9 mouse cellular contexts compared by ENCODE assay signal in genomic region chrX:6779006-6779405, GRCm38 (mm10). TPM values are rescaled to one million over a fixed set of nuclear protein-coding genes. Genes with fewer than 3 reads are reported as not detected.
DNase-seq lines count a peak whose midpoint lies in the region; ATAC-seq and TF ChIP-seq lines count a peak whose summit lies in the region.
"Not testable (repeated sequence)": the region's sequence is repeated elsewhere in the genome, so short reads cannot be mapped to it uniquely, and the experiment has no call there.
"Had no signal": no experiment of that assay in that cellular context is flagged by ENCODE, and none has a peak within 500 bp of the region (broad histone marks: within the 10 kb centered on the region; RNA-seq: fewer than 3 reads in every experiment).

TSS of gene Dgkk (plus strand) at chrX:6779306.

- 28% methylated on average over 25 of the region's 30 CpGs for WGBS in embryonic facial prominence, embryonic 13.5 days
- 25% methylated on average over 20 of the region's 30 CpGs for WGBS in hindbrain, embryonic 12.5 days
- 19% methylated on average over 18 of the region's 30 CpGs for WGBS in kidney, embryonic 15.5 days
- 32% methylated on average over 18 of the region's 30 CpGs for WGBS in liver, embryonic 11.5 days
- 15% methylated on average over 18 of the region's 30 CpGs for WGBS in neural tube, embryonic 14.5 days

- H3K9ac ChIP-seq in embryonic facial prominence, embryonic 13.5 days; hindbrain, embryonic 12.5 days; kidney, embryonic 15.5 days; liver, embryonic 11.5 days (ENCODE audit: low read depth, low read length); neural tube, embryonic 14.5 days (replicated peaks; ENCODE audit: low read depth, low read length): not testable (repeated sequence)

- H3K27me3 ChIP-seq in E14TG2a.4 (ENCODE audit: insufficient read depth, low read length) = peaks cover 39% of the 10 kb centered on the region
- peaks cover 34% of the 10 kb centered on the region for H3K27me3 ChIP-seq in embryonic facial prominence, embryonic 13.5 days
- peaks cover 38% of the 10 kb centered on the region for H3K27me3 ChIP-seq in hindbrain, embryonic 12.5 days
- H3K27me3 ChIP-seq in kidney, embryonic 15.5 days = peaks cover 30% of the 10 kb centered on the region
- H3K27me3 ChIP-seq in liver, embryonic 11.5 days (replicated peaks; ENCODE audit: control insufficient read depth, insufficient read depth, low read length) = peaks cover 15% of the 10 kb centered on the region
- H3K27me3 ChIP-seq in megakaryocyte, embryonic 14.5 days (replicated peaks) = peaks cover 38% of the 10 kb centered on the region
- not testable (repeated sequence) for H3K27me3 ChIP-seq in neural tube, embryonic 14.5 days (ENCODE audit: control insufficient read depth, insufficient read depth, low read length)

- not testable (repeated sequence) for ATAC-seq in embryonic facial prominence, embryonic 13.5 days (ENCODE audit: insufficient number of reproducible peaks, insufficient read depth, low FRiP score, low TSS enrichment, low read depth); hindbrain, embryonic 12.5 days (ENCODE audit: low FRiP score); kidney, embryonic 15.5 days (replicated peaks; ENCODE audit: low FRiP score); liver, embryonic 11.5 days (replicated peaks; ENCODE audit: low FRiP score); neural tube, embryonic 14.5 days (ENCODE audit: low read depth)

- H3K36me3 ChIP-seq in E14TG2a.4 (ENCODE audit: insufficient read depth, low read length); embryonic facial prominence, embryonic 13.5 days; hindbrain, embryonic 12.5 days; kidney, embryonic 15.5 days; liver, embryonic 11.5 days (ENCODE audit: control insufficient read depth, insufficient read depth, low read length); megakaryocyte, embryonic 14.5 days (replicated peaks; ENCODE audit: low read length); neural tube, embryonic 14.5 days (ENCODE audit: control insufficient read depth, insufficient read depth, low read length): not testable (repeated sequence)

- DNase-seq in gastrocnemius, adult 2 months; liver, embryonic 11.5 days (ENCODE audit: low spot score): not testable (repeated sequence)

- intact Hi-C loops in gastrocnemius, adult 2 months (cut with DNase I) = not testable (repeated sequence)

- not testable (repeated sequence) for H3K9me3 ChIP-seq in E14TG2a.4 (ENCODE audit: low read length); embryonic facial prominence, embryonic 13.5 days; hindbrain, embryonic 12.5 days (replicated peaks); kidney, embryonic 15.5 days (replicated peaks); liver, embryonic 11.5 days (ENCODE audit: control insufficient read depth, low read length); megakaryocyte, embryonic 14.5 days; neural tube, embryonic 14.5 days (ENCODE audit: control insufficient read depth, low read length)

- H3K4me1 ChIP-seq in E14TG2a.4 (replicated peaks; ENCODE audit: low read depth, low read length); embryonic facial prominence, embryonic 13.5 days; hindbrain, embryonic 12.5 days; kidney, embryonic 15.5 days; liver, embryonic 11.5 days (replicated peaks; ENCODE audit: control insufficient read depth, insufficient read depth, low read length); megakaryocyte, embryonic 14.5 days; neural tube, embryonic 14.5 days (ENCODE audit: control insufficient read depth, insufficient read depth, low read length): not testable (repeated sequence)

- H3K4me2 ChIP-seq in embryonic facial prominence, embryonic 13.5 days = peak within 1 kb of the TSS; percentile 62
- H3K4me2 ChIP-seq in hindbrain, embryonic 12.5 days (replicated peaks) = peak within 1 kb of the TSS; percentile 55
- peak within 1 kb of the TSS; percentile 69 for H3K4me2 ChIP-seq in kidney, embryonic 15.5 days
- peak within 1 kb of the TSS; percentile 54 for H3K4me2 ChIP-seq in liver, embryonic 11.5 days
- peak within 1 kb of the TSS; percentile 52 for H3K4me2 ChIP-seq in neural tube, embryonic 14.5 days (ENCODE audit: low read depth, low read length)

- H3K27ac ChIP-seq in embryonic facial prominence, embryonic 13.5 days; gastrocnemius, adult 2 months; hindbrain, embryonic 12.5 days; kidney, embryonic 15.5 days; liver, embryonic 11.5 days (ENCODE audit: low read depth, low read length); neural tube, embryonic 14.5 days (ENCODE audit: low read depth, low read length): not testable (repeated sequence)

- peak within 1 kb of the TSS; percentile 61 for H3K4me3 ChIP-seq in E14TG2a.4 (replicated peaks; ENCODE audit: low read length)
- peak within 1 kb of the TSS; percentile 36 for H3K4me3 ChIP-seq in embryonic facial prominence, embryonic 13.5 days
- peak within 1 kb of the TSS; percentile 64 for H3K4me3 ChIP-seq in gastrocnemius, adult 2 months
- H3K4me3 ChIP-seq in hindbrain, embryonic 12.5 days = peak within 1 kb of the TSS; percentile 34
- H3K4me3 ChIP-seq in kidney, embryonic 15.5 days (replicated peaks) = peak within 1 kb of the TSS; percentile 41
- H3K4me3 ChIP-seq in liver, embryonic 11.5 days (ENCODE audit: low read depth, low read length) = peak within 1 kb of the TSS; percentile 14; the same call in 1 of the 2 replicates
- peak within 1 kb of the TSS; percentile 73 for H3K4me3 ChIP-seq in megakaryocyte, embryonic 14.5 days (replicated peaks)
- peak within 1 kb of the TSS; percentile 28 for H3K4me3 ChIP-seq in neural tube, embryonic 14.5 days (ENCODE audit: low read depth, low read length)

- TF ChIP-seq CTCF in E14TG2a.4 (conservative IDR thresholded peaks at IDR 0.05; ENCODE audit: low read length); gastrocnemius, adult 2 months (IDR thresholded peaks at IDR 0.05): not testable (repeated sequence)

RNA-seq across cellular contexts. Expression of gene Dgkk, which starts in this region (rescaled TPM):
- 0.21 and 0.29 TPM in 2 replicates for polyA plus RNA-seq in embryonic facial prominence, embryonic 13.5 days (2015; fragmentation: Nextera tagmentation; extraction: Ambion mirVana)
- not detected for total RNA-seq in gastrocnemius, adult 2 months (2021)
- 0.49 and 0.65 TPM in 2 replicates for polyA plus RNA-seq in hindbrain, embryonic 12.5 days (2016; fragmentation: Nextera tagmentation; extraction: Ambion mirVana)
- 0.19 and 0.78 TPM in 2 replicates for polyA plus RNA-seq in kidney, embryonic 15.5 days (2015; fragmentation: Nextera tagmentation; extraction: Ambion mirVana)
- polyA plus RNA-seq in liver, embryonic 11.5 days (2014; fragmentation: Nextera tagmentation; extraction: Ambion mirVana) = 1.7 and 1.8 TPM in 2 replicates
- not detected in 2 replicates for polyA plus RNA-seq in megakaryocyte, embryonic 14.5 days (2012; ENCODE audit: insufficient read depth, low replicate concordance)
- polyA plus RNA-seq in neural tube, embryonic 14.5 days (2014; fragmentation: Nextera tagmentation; extraction: Ambion mirVana) = 3.2 and 3.7 TPM in 2 replicates
- total RNA-seq: granulocyte monocyte progenitor cell, adult 5-6 weeks had no signal

Comparison
In these comparisons a context has a peak if more than half of its experiments do, and no peak if none do; other contexts are left out.
1. H3K4me3 ChIP-seq: peak in every context shown above with its lines; median percentile 73 in megakaryocyte, embryonic 14.5 days; 64 in gastrocnemius, adult 2 months; 61 in E14TG2a.4; 41 in kidney, embryonic 15.5 days; 36 in embryonic facial prominence, embryonic 13.5 days; 34 in hindbrain, embryonic 12.5 days; 28 in neural tube, embryonic 14.5 days; 14 in liver, embryonic 11.5 days.